Mouse (Mus musculus) brain, embryonic 14.5 days (tissue): ENCODE measurements around the gene Mylip. TPM values are rescaled to one million over a fixed set of nuclear protein-coding genes. Genes with fewer than 3 reads are reported as not detected.

ENCODE experiments used
- DNase-seq: peaks from one replicate; pipeline ENCODE4 v3.0.0-alpha.2; 2011; ENCODE audit warnings: low read depth
- CTCF ChIP-seq: fragments of 200-500 bp; IDR thresholded peaks from 2 replicates; pipeline ENCODE4 v1.5.1; 2012; ENCODE audit warnings: inconsistent platforms, mild to moderate bottlenecking, moderate library complexity, borderline replicate concordance; ENCODE audit not compliant: insufficient read depth, insufficient read length; ENCODE audit errors: extremely low read depth
- POLR2A ChIP-seq: fragments of 200-500 bp; IDR thresholded peaks from 2 replicates; pipeline ENCODE4 v1.6.1; 2012; ENCODE audit warnings: mild to moderate bottlenecking, inconsistent platforms, borderline replicate concordance; ENCODE audit not compliant: poor library complexity, insufficient read depth, insufficient read length, severe bottlenecking; ENCODE audit errors: extremely low read depth
- polyA plus RNA-seq: library from polyadenylated mRNA; depleted of rRNA; stranded (reverse); fragments of >200 nt; gene quantifications from 2 replicates; pipeline ENCODE4 v1.2.3, GENCODE M21; 2012; rRNA removed

Mylip gene
- polyA plus RNA-seq, 1 experiment = 7.8 TPM

DNA sequence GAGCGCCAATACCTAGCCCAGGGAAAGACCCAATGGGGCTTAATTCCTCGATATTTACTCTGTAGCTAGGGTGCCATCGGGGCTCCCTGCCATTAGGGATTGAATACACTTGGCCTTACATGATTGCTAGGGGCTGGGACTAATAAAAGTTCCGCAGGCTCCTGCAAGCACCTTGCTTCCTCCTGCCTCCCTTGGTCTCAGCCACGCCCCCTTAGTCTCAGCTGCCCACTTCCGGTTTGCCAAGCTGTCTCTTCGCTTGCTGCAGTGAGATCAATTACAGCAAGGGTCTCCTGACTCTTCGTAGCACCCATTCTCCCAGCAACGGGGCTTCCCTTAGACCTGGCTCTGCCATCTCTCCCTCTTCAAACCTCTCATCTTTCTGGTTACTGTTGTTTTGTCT, 63.5 kb downstream of the Mylip start:
- TF ChIP-seq POLR2A = no peak
- TF ChIP-seq CTCF = no peak
- DNase-seq = no peak

DNA sequence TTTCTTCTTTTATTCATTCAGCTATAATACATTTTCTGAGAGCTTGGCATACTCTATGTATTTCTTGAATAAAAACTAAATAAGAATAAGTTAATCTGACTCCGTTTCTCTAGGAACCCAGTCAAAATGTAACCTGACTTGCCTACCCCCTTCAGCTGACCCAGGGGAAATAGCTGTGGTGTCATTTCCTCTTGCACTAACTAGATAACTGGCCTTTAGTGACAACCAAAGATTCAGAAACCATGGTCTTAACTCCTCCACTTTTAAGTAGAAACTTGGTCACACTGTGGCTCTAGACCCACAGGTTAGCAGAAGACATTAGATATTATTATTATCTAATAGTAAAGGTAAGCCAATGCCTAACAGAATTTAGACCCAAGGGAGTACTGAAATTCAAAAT, 64.5 kb downstream of the Mylip start:
- no peak for TF ChIP-seq CTCF
- no peak for DNase-seq

DNA sequence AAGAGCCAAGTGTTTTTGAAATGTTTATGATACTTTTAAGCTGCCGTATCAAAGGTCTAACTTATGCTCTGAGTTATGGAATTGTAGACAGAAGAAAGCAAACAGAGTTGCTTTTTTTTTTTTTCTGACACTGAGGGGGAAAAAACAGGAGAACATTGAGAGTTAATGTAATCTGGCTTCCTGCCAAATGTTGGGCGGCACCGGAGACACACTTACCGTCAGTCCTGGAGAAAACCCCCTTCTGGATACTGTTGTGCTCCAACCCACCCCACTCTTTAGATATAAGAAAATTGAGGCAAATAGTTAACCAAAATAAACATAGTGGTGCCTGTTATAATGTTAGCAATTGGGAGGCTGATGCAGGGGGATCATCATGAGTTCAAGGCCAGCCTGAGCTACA, 65.1 kb downstream of the Mylip start:
- DNase-seq = peak; percentile 73
- TF ChIP-seq POLR2A = no peak
- no peak for TF ChIP-seq CTCF

DNA sequence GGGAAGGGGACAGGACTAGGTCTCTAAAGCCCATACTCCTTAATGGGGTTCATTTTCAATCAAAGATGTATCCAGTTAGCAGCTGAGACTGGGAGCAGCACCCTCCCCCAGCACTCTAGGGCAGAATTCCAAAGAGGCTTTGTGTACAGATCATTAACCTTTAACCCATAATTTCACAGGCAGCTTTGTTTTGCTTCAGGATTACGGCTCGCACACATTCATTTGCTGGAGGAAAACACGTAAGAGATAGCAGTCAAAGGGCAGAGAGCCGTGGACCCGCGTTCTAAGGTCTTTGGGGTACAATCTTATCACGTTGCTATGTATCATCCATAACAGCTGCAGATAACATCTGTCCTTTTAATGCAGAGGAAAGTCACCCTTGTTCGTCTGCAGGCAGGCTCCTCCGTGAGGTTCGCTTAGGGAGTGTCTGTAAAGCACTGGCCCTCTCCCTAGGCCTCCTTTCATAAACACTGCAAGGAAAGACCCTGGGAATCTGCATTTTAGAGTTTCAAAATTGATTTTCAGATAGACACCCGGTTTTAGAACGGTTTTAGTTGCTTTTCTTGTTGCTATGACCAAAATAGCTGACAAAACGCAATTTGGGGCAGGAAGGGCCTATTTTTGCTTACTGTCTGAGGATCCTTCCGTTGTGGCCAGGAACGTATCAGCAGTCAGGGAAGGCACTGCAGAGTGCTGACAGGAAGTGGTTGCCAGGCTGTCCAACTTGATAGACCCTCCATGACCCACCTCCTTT, 65.7 kb downstream of the Mylip start:
- peak; percentile 68 for DNase-seq
- no peak for TF ChIP-seq CTCF
- no peak for TF ChIP-seq POLR2A

DNA sequence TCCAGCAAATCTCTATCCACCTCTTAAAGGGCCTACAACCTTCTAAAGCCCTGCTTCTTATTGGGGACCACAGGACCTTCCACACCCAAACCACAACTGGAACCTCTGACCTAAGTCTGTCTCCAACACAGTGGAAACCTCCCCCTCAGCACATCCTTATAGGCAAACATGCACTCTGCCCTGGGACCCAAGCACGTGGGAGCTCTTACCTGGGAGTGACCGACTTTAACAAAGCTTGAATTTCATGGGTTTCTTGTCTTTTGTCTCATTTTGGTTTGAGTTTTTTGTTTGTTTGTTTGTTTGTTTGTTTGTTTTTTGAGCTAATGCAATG, 66.3 kb downstream of the Mylip start:
- TF ChIP-seq CTCF (no peak), POLR2A (no peak)
- DNase-seq = no peak

DNA sequence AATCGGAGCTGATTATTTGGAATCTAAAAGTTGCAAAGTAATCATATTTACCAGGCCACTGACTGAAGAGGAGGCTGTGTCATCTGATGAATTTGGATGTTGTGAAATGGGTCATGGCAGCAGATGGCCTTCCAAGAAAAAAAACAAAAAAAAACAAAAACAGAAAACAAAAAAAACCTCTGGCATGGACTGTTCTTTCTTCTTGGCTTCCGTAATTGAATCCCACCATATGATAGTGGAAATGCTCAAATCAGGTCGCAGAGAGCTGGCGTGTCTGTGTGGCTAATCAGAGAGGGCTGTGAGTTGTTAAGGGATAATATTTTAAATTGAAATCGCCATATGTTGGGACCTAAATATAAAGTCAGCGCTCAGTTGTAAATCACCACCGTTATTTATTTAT, 67.9 kb downstream of the Mylip start:
- DNase-seq = peak; percentile 30
- TF ChIP-seq POLR2A (no peak), CTCF (no peak)

DNA sequence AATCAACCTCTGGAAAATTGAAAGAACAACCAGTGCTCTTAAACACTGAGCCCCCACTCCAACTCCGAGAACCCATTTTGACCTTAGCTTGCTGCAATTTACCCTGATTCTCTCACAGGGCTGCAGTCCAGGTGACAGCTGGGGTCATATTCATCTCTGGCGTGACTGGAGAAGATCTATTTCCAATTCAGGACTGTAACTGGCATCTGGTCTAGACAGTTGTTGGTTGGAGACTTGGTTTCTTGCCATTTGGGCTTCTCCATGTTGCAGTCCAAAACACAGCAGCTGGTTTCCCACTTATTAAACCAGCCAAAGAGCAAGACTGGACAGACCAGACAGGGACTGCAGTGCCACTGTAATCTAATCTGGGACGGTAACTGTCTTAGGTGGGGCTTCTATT, 70.6 kb downstream of the Mylip start:
- no peak for DNase-seq
- TF ChIP-seq CTCF (no peak), POLR2A (no peak)

DNA sequence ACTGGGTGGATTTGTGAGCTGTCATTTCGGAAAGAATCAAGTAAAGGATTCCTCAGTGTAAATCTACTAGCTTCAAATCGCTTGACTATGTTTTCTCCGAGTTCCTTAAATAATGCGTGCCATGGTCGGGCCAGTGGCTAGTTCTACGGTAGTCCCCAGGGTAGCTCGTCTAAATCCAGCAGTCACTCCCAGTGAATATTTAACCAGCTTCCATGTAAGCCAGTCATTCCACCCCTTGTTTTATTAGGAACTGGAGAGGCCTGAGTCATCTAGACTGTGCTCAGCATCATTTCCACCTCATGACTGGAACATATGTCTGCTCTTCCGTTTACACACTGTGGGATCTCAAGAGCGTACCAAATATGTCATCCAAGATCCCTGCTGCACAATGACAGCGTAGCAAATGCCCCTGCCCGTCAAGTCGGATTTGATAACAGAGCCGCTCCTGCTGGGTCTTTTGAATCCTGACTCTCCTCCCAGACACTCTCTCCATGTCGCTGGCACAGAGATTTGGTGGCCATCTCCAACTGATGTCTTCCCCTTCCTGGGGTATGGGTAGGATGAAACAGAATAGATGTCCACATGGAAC, 71.9 kb downstream of the Mylip start:
- TF ChIP-seq POLR2A (no peak), CTCF (no peak)
- DNase-seq = peak; percentile 30

Other genes with a start within 250 kb of the Mylip start
- 16.8 and 19.9 TPM in 2 replicates for gene Gmpr, start 117.7 kb downstream of the Mylip start, polyA plus RNA-seq